Mouse (Mus musculus): Measurements from ENCODE around the gene Ttc19.
A peak's percentile ranks its signal among the peaks of the same experiment; 100 is the strongest.

Gene Ttc19

GRCm38 (mm10) chr11:62280675-62281600 lies at the start of gene Ttc19, which contains the start of gene Zswim7:
Gene Ttc19 (plus strand): TSS chr11:62281473.
Gene Zswim7 (minus strand): TSS chr11:62281375.
- DNase-seq (ENCODE audit: low spot score) = peak; percentile 91

DNA sequence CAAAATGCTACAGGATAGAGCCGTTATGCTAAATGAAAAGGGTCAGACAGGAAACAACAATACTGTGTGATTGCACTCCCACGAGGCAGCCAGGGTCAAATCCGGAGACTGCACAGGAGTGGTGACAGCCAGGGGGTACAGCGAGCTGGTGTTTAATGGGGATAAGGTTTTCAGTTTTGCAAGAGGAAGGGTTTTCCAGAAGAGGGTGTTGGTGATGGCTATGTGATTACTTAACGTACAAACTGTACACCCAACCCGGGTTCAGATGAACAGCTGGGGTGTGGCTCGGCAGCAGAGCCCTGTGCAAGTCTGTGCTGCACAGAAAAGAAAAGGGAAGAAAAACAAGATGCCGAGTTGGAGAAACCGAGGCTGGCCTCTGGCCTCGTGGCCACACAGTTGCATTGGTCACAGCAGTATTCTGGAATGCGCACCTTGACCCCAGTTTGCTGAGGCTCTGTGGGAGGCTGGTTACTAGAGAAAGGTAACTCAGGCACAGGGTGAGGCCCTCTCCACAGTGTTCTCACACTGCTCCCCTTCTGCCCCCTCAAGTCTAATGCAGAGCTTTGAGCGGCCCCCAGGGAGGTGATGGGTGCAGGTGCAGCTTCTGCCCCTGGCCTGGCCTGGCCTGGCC lies 40.5 kb upstream of the Ttc19 start:
- DNase-seq (ENCODE audit: low spot score) = no peak

DNA sequence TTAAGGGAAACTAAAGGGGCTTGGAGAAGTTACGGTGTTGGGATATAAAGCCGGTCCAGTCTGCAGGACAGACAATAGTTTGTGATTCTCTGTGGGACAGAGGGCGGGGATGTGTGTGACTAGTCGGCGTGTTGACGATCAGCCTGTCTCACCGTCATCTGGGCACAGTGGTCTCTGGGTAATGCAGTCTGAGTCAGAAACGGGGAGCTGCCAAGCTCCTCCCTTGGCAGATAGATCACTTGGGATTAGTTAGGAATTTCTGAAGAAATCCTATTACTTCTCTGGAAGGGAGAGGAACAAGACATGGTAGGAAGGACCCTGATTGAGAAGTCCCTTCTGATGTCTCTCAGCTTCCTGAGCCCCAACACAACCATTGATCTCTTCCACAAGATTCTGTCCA lies 37.4 kb upstream of the Ttc19 start:
- no peak for DNase-seq (ENCODE audit: low spot score)

DNA sequence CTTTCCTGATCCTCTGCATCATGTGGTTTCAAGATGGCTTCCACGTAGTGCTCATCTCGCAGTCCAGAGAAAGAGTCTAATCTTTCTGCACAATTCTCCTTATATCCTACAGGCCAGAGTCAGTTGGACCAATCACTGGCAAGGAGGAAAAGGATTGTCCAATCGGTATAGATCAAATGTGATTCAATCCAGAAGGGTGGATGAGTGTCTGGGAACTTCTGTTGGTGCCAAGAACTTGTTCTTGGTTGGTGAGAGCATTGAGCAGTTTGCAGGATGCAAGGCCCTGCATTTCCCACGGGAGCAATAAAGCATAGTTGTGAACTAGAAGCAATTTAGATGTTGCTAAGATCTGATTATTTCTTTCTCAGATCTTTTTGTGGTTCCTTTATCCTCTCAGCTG lies 36.8 kb upstream of the Ttc19 start:
- DNase-seq (ENCODE audit: low spot score) = no peak

- no peak for DNase-seq (ENCODE audit: low spot score)
Observed at GRCm38 (mm10) chr11:62247759-62248400, 33.4 kb upstream of the Ttc19 start.

DNA sequence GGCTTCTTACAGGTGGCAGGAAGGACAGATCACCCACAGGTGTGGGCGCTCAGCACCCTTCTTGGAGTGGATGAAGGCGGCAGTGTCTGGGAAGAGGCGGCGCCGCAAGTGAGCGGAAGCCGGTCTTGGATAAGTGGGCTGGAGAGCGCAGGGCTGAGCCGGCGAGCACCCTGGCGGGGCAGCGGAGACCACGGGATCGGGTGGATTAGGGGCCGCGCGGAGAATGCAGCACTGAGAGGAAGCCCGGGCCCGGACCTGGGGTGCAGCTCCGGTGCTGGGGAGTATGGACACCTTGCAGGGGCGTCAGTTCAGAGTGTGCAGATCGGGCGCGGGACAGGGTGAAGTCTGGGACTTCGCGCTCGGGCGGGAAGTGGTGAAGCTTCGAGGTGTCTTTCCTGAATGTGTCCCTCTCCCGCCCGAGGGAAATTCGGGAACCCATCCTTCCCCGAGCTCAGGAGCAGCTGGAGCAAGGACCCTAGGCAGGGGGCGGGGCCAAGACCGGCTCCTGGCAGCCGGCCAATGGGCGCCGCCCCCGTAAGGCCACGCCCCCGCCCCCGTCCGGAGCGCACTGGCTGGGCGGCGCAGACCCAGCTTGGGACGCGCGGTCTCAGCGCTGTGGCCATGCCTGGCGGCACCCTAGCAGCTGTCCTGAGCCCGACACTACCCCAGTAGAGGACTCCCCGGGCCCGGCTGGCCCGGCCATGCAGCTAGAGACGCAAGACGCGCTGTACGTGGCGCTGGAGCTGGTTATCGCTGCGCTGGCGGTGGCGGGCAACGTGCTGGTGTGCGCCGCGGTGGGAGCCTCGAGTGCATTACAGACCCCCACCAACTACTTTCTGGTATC lies 32.6 kb upstream of the Ttc19 start, which contains the start of gene Adora2b:
TSS of gene Adora2b (plus strand) at position 584 of the 844 bp plus-strand sequence.
- peak; percentile 27 for DNase-seq (ENCODE audit: low spot score)

DNA sequence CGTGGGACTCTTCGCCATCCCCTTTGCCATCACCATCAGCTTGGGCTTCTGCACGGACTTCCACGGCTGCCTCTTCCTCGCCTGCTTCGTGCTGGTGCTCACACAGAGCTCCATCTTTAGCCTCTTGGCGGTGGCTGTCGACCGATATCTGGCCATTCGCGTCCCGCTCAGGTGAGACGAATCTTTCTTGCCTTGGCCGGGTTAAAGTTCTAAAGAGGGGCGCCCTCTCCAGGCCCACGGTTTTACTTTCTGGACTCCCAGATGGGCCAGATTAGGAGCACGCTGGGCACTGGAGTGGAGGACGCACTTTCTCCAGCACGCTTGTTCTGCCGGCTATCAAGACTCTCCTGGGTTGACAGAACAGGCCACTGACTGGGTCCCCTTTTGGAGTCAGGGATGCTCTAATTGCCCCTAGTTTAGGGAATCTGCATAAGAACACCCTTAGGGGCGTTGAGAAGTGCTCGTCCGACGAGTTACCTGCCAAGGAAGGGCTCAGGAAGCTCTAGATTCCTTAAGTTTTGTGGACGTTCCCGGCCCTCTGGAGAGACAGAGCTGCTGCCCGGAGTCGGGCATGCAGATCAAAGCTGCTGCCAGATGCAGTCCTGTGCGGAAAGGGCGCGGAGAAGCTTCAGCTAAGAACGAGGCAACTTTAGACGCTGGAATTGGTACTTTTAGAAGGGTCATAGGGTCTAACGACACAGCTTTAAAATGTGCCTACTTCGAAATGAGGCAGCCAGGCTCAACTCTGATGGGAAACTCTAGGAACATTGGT lies 31.8 kb upstream of the Ttc19 start:
- DNase-seq (ENCODE audit: low spot score) = peak; percentile 21

DNA sequence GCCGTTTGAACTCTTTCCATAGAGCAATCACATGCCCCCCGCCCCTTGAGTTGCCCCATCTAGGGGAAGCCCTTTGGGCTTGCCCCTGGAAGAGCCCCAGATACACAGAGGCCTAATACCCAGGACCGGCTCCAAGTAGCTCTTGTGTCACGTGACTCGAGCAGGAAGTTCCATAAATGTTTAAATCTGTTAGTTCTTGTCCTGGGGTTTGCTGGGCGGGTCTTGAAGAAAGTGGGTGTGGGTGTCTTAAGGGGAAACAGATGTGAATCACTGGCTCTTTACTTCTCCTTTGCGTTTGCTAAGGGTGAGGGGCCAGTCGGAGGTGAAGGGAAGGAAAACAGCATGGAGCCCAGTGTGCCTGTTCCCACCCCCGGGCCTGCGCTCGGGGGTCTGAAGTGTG lies 30.2 kb upstream of the Ttc19 start:
- DNase-seq (ENCODE audit: low spot score) = no peak

GRCm38 (mm10) chr11:62253380-62253779 lies 27.9 kb upstream of the Ttc19 start:
- no peak for DNase-seq (ENCODE audit: low spot score)

- no peak for DNase-seq (ENCODE audit: low spot score)
Observed at GRCm38 (mm10) chr11:62259214-62259613, 22.1 kb upstream of the Ttc19 start.

DNA sequence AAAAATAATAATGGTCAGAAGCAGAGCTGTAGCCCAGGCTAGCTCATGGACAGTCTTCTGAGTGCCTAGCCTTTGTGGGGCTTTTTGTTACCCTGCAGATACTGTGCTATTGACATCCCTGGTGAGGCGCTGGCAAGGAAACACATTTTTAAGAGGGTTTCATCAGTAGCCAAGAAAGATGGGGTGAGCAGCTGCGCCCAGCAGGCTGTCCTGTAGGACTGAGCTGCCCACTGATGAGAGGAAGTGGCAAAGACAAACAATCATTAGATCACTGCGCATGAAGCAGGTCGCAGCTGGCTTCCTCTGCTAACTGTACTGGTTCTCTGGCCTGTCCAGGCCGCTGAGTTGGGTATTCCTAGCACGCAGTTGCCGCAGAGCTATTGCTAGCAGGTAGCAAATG lies 17.7 kb upstream of the Ttc19 start:
- no peak for DNase-seq (ENCODE audit: low spot score)

DNA sequence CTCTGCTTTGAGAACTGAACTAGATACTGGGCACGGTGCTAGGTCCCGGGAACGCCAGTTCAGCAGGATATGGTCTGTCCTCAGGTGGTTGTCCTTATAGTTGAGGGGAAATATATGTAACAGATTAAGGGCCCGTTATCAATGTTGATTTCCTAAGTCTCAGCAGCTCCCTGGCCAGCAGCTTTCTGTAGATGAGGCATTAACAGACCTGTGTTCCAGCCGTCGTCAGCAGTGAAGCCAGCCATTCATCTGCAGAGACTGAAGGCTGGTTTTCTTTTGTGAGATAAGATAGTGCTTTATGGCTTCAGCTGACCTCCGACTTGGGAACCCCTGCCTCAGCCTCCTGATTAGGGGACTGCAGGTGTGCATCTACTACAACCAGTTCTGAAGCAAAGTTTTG lies 17.3 kb upstream of the Ttc19 start:
- DNase-seq (ENCODE audit: low spot score) = no peak

DNA sequence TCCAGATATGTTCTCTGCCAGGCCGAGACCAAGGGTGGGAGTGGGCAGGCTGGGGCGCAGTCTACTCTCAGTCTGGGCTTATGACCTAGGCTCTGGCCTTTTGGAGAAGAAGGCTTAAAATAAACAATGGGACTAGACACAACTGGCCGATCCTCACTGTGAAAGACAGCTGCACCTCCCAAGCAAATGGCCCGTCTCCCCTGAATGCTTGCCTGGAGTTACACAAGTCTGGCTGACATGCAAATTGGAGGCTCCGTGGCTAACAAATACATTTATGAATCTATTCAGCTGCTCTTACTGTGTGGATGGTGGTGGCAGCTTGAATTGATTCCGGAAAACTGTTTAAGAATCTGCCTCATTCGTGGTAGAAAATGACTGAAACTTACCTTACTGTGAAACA lies 15.6 kb upstream of the Ttc19 start:
- DNase-seq (ENCODE audit: low spot score) = no peak

DNA sequence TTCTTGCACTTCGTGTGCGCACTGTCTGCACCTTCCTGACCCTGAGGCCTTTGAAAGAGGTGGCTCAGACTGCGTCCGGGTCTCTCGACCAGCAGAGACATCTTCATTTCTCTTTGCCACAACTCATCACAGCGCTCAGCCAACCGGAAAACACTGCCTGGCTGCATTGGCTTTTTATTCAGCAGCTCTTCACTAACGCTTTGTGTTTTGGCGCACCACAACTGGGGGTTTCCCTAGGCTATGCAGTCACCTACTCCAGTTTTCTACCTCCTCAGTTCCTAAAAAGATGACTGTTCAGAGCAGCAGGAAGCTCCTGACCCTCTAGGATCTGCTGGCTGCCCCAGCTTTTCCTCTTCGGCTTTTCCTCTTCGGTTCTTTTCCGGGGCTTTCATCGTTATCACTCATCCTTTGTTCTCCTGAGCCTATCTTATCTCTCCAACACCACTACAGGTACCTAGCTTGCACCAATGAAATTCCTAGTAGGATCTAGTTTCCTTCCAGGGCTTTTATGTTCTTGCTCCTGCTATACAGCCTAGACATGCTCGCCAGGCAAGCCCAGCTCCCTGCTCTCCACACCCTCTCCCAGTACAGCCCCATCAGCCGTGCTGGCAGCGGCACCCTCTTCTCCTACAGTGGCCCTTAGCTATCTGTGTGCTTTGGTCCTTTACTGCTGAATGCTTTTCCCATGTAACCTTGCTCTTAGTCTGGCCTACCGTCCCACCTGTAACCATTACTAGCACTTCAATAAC lies 14.6 kb upstream of the Ttc19 start:
- DNase-seq (ENCODE audit: low spot score) = no peak

DNA sequence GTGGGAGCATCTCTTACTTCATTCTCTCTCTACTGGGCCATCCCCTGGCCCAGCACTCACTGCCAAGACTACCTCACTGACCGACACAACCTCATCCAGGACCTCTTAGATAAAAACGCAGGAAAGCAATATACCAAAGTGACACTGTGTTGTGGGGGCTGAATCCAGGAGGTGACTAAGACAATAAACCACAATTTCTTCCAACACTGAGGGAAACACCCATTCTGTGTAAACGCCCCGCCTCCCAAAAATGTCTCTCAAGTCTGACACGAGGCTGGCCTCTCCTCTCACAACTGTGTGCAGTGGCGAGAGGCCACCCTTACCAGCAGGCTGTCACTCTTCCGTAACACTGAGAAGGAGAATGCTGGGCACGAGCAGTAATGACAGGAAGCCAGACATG lies 12.9 kb upstream of the Ttc19 start:
- no peak for DNase-seq (ENCODE audit: low spot score)

DNA sequence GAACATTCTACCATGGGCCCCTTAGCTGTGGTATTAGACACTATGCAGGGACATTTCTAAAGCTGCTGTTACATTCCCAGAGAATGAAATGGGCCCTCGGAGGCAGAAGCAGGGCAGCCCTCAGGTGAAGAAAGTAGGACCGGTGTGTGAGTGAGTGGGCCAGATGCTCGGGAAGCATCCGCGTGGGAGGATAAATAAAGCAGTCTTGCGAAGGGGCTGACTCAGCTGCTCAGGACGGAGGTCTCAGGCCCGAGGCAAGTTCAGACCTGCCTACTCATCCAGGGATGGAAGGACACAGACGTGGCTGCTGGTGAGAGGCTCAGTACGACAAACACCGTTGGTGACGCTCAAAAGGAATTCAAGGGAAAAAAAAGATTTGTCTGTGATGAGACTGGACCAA lies 12.2 kb upstream of the Ttc19 start:
- DNase-seq (ENCODE audit: low spot score) = no peak

DNA sequence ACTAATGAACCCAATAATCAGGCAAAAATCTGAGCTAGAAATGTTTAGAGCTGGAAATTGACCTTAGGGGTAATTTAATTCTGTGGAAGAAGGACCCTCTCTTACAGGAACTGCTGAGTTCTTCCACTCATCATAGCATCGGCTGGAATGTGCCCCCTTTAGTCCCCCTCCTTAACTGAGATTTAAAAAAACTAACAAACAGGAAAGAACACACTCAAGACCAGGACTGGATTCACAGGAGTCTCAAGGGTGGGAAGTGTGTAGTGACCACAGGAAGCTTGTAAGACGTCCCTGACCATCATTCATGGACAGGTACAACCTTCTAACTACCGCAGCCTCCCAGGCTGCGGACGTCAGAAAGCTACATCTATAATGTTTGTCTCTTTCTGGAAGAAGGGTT lies 10.4 kb upstream of the Ttc19 start:
- DNase-seq (ENCODE audit: low spot score) = no peak

GRCm38 (mm10) chr11:62277086-62277485 lies 4.2 kb upstream of the Ttc19 start:
- no peak for DNase-seq (ENCODE audit: low spot score)

DNA sequence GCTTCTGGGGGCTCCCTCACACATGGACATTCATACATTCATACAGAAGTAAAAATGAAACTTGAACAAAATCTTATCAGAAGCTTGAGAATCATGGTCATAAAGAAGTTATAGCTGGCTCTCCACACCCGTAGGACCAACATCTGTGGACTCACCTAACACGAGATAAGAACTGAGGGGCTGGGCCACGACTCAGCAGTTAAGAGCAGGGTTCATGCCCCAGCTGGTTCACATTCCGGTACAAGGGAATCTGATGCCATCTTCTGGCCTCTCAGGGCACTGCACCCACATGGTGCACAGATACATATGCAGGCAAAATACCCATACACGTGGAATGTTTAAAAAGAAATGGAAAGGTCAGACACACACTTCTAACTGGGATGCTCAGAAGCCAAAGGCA lies 3.2 kb upstream of the Ttc19 start:
- DNase-seq (ENCODE audit: low spot score) = peak; percentile 57

DNA sequence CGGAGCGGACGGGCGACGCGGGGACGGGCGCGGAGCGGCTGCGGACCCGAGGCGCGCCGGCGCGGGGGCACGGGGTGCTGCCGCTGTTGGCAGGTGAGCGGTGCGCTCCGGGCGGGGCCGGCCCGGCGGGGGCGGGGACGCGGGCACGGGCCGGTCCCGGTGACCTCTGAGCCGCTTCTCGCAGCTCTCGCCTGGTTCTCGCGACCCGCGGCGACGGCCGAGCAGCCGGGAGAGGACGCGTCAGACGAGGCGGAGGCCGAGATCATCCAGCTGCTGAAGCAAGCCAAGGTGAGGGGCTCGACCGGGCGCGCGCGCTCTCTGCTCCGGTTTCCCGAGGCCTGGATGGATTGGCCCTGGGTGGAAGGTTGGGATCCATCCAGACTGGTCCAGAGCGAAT lies 326 bp downstream of the Ttc19 start:
- no peak for DNase-seq (ENCODE audit: low spot score)

All from layer of hippocampus, adult 11-12 months (tissue).